Comparison of ENCODE assay signal across 8 mouse cellular contexts in the genomic region with DNA sequence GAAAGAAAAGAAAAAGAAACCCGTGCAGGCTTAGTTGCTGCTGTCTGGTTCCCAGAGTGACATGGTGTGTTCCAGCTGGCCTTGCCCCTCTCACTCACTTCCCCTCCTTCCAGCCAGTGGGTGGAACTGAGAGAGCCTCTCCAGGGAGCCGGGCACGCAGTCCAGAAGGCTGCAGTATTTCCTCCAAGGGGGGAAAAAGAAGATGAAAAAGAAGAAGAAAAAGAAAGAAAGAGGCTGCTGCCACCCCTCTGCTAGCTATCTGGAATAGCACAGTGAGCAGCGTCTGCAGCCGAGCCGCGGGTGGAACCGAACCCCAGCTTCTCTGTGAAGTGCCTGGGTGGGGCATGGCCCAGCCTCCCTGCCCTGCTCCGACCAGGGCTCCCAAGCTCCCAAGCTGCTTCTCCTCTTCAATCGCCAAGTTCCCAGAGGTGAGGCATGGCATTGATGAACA.
A peak's percentile ranks its signal among the peaks of the same experiment; 100 is the strongest.
DNase-seq lines count a peak whose midpoint lies in the region; ATAC-seq and TF ChIP-seq lines count a peak whose summit lies in the region.

No protein-coding gene starts in this region.

- H3K9ac ChIP-seq in hindbrain, embryonic 11.5 days (ENCODE audit: low read depth, low read length) = peak overlapping the region; percentile 42
- peak overlapping the region; percentile 80 for H3K9ac ChIP-seq in limb, embryonic 12.5 days (replicated peaks)
- 0 out of 2 replicates have a peak overlapping the region, but pooled peaks have one; percentile 32 for H3K9ac ChIP-seq in midbrain, embryonic 11.5 days (ENCODE audit: low read length)

- TF ChIP-seq CTCF in Patski (IDR thresholded peaks at IDR 0.05) = no peak

- H3K4me1 ChIP-seq in brown adipose tissue, adult 24 weeks (ENCODE audit: control insufficient read depth, insufficient read depth, insufficient read length, low read length) = no peaks in the 10 kb centered on the region
- no peaks in the 10 kb centered on the region for H3K4me1 ChIP-seq in hindbrain, embryonic 11.5 days (replicated peaks; ENCODE audit: control insufficient read depth, insufficient read depth, low read length)
- peaks cover 37% of the 10 kb centered on the region for H3K4me1 ChIP-seq in limb, embryonic 12.5 days (replicated peaks)
- no peaks in the 10 kb centered on the region for H3K4me1 ChIP-seq in midbrain, embryonic 11.5 days (ENCODE audit: control insufficient read depth, insufficient read depth, low read length)

- peak overlapping the region; percentile 76 for H3K4me2 ChIP-seq in hindbrain, embryonic 11.5 days (replicated peaks; ENCODE audit: low read depth, low read length)
- H3K4me2 ChIP-seq in limb, embryonic 12.5 days = peak overlapping the region; percentile 62
- H3K4me2 ChIP-seq in midbrain, embryonic 11.5 days = peak overlapping the region; percentile 85

- DNase-seq in Patski (ENCODE audit: low read depth, low spot score) = no peak
- peak; percentile 61 for DNase-seq in gastrocnemius, adult 18-20 months (ENCODE audit: low spot score)
- DNase-seq in hindbrain, embryonic 11.5 days (ENCODE audit: low spot score) = peak; percentile 48
- DNase-seq in midbrain, embryonic 11.5 days (ENCODE audit: low spot score, missing footprints) = peak; percentile 90
- peak; percentile 56 for DNase-seq in testis, postnatal 10 days (ENCODE audit: low spot score)
- DNase-seq in layer of hippocampus, adult 18-20 months (ENCODE audit: low spot score in 2 of 2) = no peak

- in situ Hi-C loops in Patski (cut with MboI; ENCODE audit: low pct_unique_long_range_greater_than_20kb) = no loop called here

- POLR2A ChIA-PET in Patski (lab: Charles Lee) = interaction anchor here (0.6 kb wide), 1 partner anchor 12 kb away, joined by 4 read pairs; no protein-coding TSS in a partner anchor

- 2% methylated on average over 10 of the region's 10 CpGs for WGBS in hindbrain, embryonic 11.5 days
- under 1% methylated on average over 10 of the region's 10 CpGs for WGBS in limb, embryonic 12.5 days
- 4% methylated on average over 9 of the region's 10 CpGs for WGBS in midbrain, embryonic 11.5 days

- peak; percentile 58 for ATAC-seq in Patski
- ATAC-seq in hindbrain, embryonic 11.5 days (ENCODE audit: low FRiP score) = peak; percentile 81
- peak; percentile 64; the same call in 1 of the 2 replicates for ATAC-seq in limb, embryonic 12.5 days (ENCODE audit: insufficient number of reproducible peaks, insufficient read depth, low FRiP score, low TSS enrichment, low read depth)
- peak; percentile 84 for ATAC-seq in midbrain, embryonic 11.5 days (ENCODE audit: low FRiP score)

- H3K4me3 ChIP-seq in brown adipose tissue, adult 24 weeks (ENCODE audit: insufficient read depth, low read depth, low read length) = peak overlapping the region; percentile 68
- peak overlapping the region; percentile 43 for H3K4me3 ChIP-seq in hindbrain, embryonic 11.5 days (ENCODE audit: low read depth, low read length)
- peak overlapping the region; percentile 54 for H3K4me3 ChIP-seq in limb, embryonic 12.5 days (replicated peaks)
- H3K4me3 ChIP-seq in midbrain, embryonic 11.5 days (ENCODE audit: low read depth, low read length) = peak overlapping the region; percentile 44

- no peaks in the 10 kb centered on the region for H3K27me3 ChIP-seq in Patski
- no peaks in the 10 kb centered on the region for H3K27me3 ChIP-seq in hindbrain, embryonic 11.5 days (ENCODE audit: control insufficient read depth, insufficient read depth, low read length)
- H3K27me3 ChIP-seq in limb, embryonic 12.5 days = no peaks in the 10 kb centered on the region
- no peaks in the 10 kb centered on the region for H3K27me3 ChIP-seq in midbrain, embryonic 11.5 days (ENCODE audit: control insufficient read depth, insufficient read depth, low read length)

- H3K27ac ChIP-seq in brown adipose tissue, adult 24 weeks (replicated peaks; ENCODE audit: low read depth, low read length) = no peak overlapping the region
- H3K27ac ChIP-seq in hindbrain, embryonic 11.5 days (ENCODE audit: low read depth, low read length) = no peak overlapping the region
- H3K27ac ChIP-seq in limb, embryonic 12.5 days = peak overlapping the region; percentile 86
- no peak overlapping the region for H3K27ac ChIP-seq in midbrain, embryonic 11.5 days (ENCODE audit: low read depth, low read length)

- H3K36me3 ChIP-seq in hindbrain, embryonic 11.5 days (ENCODE audit: control insufficient read depth, insufficient read depth, low read length) = no peaks in the 10 kb centered on the region
- no peaks in the 10 kb centered on the region for H3K36me3 ChIP-seq in limb, embryonic 12.5 days
- no peaks in the 10 kb centered on the region for H3K36me3 ChIP-seq in midbrain, embryonic 11.5 days (ENCODE audit: control insufficient read depth, insufficient read depth, low read length)

- H3K9me3 ChIP-seq in hindbrain, embryonic 11.5 days (ENCODE audit: control insufficient read depth, low read length) = no peaks in the 10 kb centered on the region
- no peaks in the 10 kb centered on the region for H3K9me3 ChIP-seq in limb, embryonic 12.5 days
- H3K9me3 ChIP-seq in midbrain, embryonic 11.5 days (ENCODE audit: control insufficient read depth, low read length) = no peaks in the 10 kb centered on the region

- CTCF ChIA-PET in Patski (lab: Charles Lee) = no interaction called here

Comparison
In these comparisons a context has a peak if more than half of its experiments do, and no peak if none do; other contexts are left out.
1. DNase-seq: peak in gastrocnemius, adult 18-20 months (single experiment), hindbrain, embryonic 11.5 days (single experiment), midbrain, embryonic 11.5 days (single experiment) and testis, postnatal 10 days (single experiment); none in Patski (single experiment) and layer of hippocampus, adult 18-20 months (0 of 2).
2. Peak in every context shown above with its lines, with median percentiles within 50 percentile points of each other: ATAC-seq, H3K4me3 ChIP-seq, H3K4me2 ChIP-seq and H3K9ac ChIP-seq.